Mouse (Mus musculus) cerebral cortex, adult 2 months (tissue): ENCODE results near the gene Pramef20.

Source experiments
- WGBS: fragments of 180-500 bp; shearing (Covaris S2); methylation state at CpG from one replicate; pipeline ENCODE4 v1.1.7; 2018; 5-methylcytosine and 5-hydroxymethylcytosine counted together

Pramef20 gene

GRCm38 (mm10) chr4:144377911-144378310 lies at the start of gene Pramef20:
Gene Pramef20 (minus strand): TSS chr4:144377933.
- WGBS = 40% methylated on average over 2 of the region's 2 CpGs

- WGBS = 70% methylated on average over 5 of the region's 5 CpGs
Measured at GRCm38 (mm10) chr4:144424590-144424989, 46.9 kb upstream of the Pramef20 start.

GRCm38 (mm10) chr4:144408290-144408689 lies 30.6 kb upstream of the Pramef20 start, which contains the start of gene Pramef12:
Gene Pramef12 (minus strand): TSS chr4:144408464.
- WGBS = 78% methylated on average over 9 of the region's 9 CpGs

GRCm38 (mm10) chr4:144406261-144406660 lies 28.5 kb upstream of the Pramef20 start:
- WGBS = 76% methylated on average over 3 of the region's 3 CpGs

GRCm38 (mm10) chr4:144404456-144405086 lies 26.8 kb upstream of the Pramef20 start:
- 8% methylated on average over 17 of the region's 17 CpGs for WGBS

GRCm38 (mm10) chr4:144402712-144403111 lies 25.0 kb upstream of the Pramef20 start:
- 75% methylated on average over 4 of the region's 4 CpGs for WGBS

- WGBS = 45% methylated on average over 3 of the region's 3 CpGs
Measured at GRCm38 (mm10) chr4:144396316-144396715, 18.6 kb upstream of the Pramef20 start.

GRCm38 (mm10) chr4:144357642-144358041 lies 20.1 kb downstream of the Pramef20 start, which contains the start of gene Gm13119:
Gene Gm13119 (plus strand): TSS chr4:144357942.
- WGBS = 87% methylated on average over 3 of the region's 3 CpGs

- WGBS = 76% methylated on average over 3 of the region's 3 CpGs
Measured at GRCm38 (mm10) chr4:144335856-144336255, 41.9 kb downstream of the Pramef20 start.

GRCm38 (mm10) chr4:144329949-144330348 lies 47.8 kb downstream of the Pramef20 start, which contains the start of gene Gm13128:
Gene Gm13128 (plus strand): TSS chr4:144330249.
- 55% methylated on average over 4 of the region's 4 CpGs for WGBS
